Mouse (Mus musculus) myocyte (in vitro differentiated cells): ENCODE data around the gene B2m. TPM values are rescaled to one million over a fixed set of nuclear protein-coding genes. Genes with fewer than 3 reads are reported as not detected.

Experiments used
- H3K27me3 ChIP-seq: one replicate; pipeline ENCODE4 v1.6.1; 2011; ENCODE audit not compliant: control insufficient read depth, insufficient read depth, insufficient read length
- H3K36me3 ChIP-seq: one replicate; pipeline ENCODE4 v1.6.1; 2011; ENCODE audit not compliant: control insufficient read depth, insufficient read depth
- H3K4me2 ChIP-seq: one replicate; pipeline ENCODE4 v1.6.1; 2011; ENCODE audit warnings: low read depth, control low read depth
- H3K4me3 ChIP-seq: one replicate; pipeline ENCODE4 v1.5.1; 2011; ENCODE audit warnings: mild to moderate bottlenecking, control low read depth, moderate library complexity
- H3K79me2 ChIP-seq: one replicate; pipeline ENCODE4 v1.6.1; 2011; ENCODE audit not compliant: control insufficient read depth, insufficient read depth
- H3ac ChIP-seq: one replicate; pipeline ENCODE4 v1.6.1; 2011; ENCODE audit not compliant: control insufficient read depth, insufficient read length
- CEBPB ChIP-seq: IDR thresholded peaks from 2 replicates; pipeline ENCODE4 v1.6.1; 2011; ENCODE audit warnings: mild to moderate bottlenecking, moderate library complexity; ENCODE audit not compliant: poor library complexity, insufficient read depth, severe bottlenecking
- E2F4 ChIP-seq: IDR thresholded peaks from one replicate; pipeline ENCODE4 v1.6.1; 2011; ENCODE audit warnings: mild to moderate bottlenecking, control low read depth, moderate library complexity; ENCODE audit not compliant: insufficient read depth
- MAX ChIP-seq: IDR thresholded peaks from one replicate; pipeline ENCODE4 v1.6.1; 2011; ENCODE audit warnings: low read depth, mild to moderate bottlenecking, control low read depth
- MYOD1 ChIP-seq, 3 experiments: IDR thresholded peaks; one replicate each; pipeline ENCODE4 v1.6.1; 2011; ENCODE audit warnings: control low read depth in 2 of 3, low read depth in 2 of 3, mild to moderate bottlenecking in 2 of 3, moderate library complexity in 1 of 3; ENCODE audit not compliant: insufficient read length in 2 of 3, control insufficient read depth in 1 of 3
- MYOG ChIP-seq, 3 experiments: IDR thresholded peaks; one replicate each; pipeline ENCODE4 v1.6.1; 2011; ENCODE audit warnings: control low read depth in 2 of 3, low read depth in 2 of 3, mild to moderate bottlenecking in 2 of 3; ENCODE audit not compliant: insufficient read length in 2 of 3, control insufficient read depth in 1 of 3, insufficient read depth in 1 of 3
- POLR2A ChIP-seq: IDR thresholded peaks from one replicate; pipeline ENCODE4 v1.6.1; 2011; ENCODE audit warnings: low read depth, mild to moderate bottlenecking, control low read depth, moderate library complexity; ENCODE audit not compliant: insufficient read length
- POLR2AphosphoS2 ChIP-seq: IDR thresholded peaks from one replicate; pipeline ENCODE4 v1.6.1; 2011; ENCODE audit warnings: low read depth, control low read depth; ENCODE audit not compliant: insufficient read length
- REST ChIP-seq: IDR thresholded peaks from one replicate; pipeline ENCODE4 v1.6.1; 2011; ENCODE audit warnings: mild to moderate bottlenecking, control low read depth, moderate library complexity; ENCODE audit not compliant: insufficient read depth, insufficient read length
- SRF ChIP-seq: IDR thresholded peaks from one replicate; pipeline ENCODE4 v1.6.1; 2011; ENCODE audit warnings: low read depth; ENCODE audit not compliant: control insufficient read depth, insufficient read length
- TCF12 ChIP-seq: IDR thresholded peaks from one replicate; pipeline ENCODE4 v1.6.1; 2011; ENCODE audit warnings: mild to moderate bottlenecking, control low read depth; ENCODE audit not compliant: poor library complexity, insufficient read depth, severe bottlenecking
- TCF3 ChIP-seq: IDR thresholded peaks from one replicate; pipeline ENCODE4 v1.6.1; 2011; ENCODE audit warnings: low read depth, control low read depth; ENCODE audit not compliant: insufficient read length
- USF1 ChIP-seq: IDR thresholded peaks from one replicate; pipeline ENCODE4 v1.6.1; 2011; ENCODE audit warnings: low read depth, mild to moderate bottlenecking, control low read depth, moderate library complexity
- polyA plus RNA-seq: library from polyadenylated mRNA; unstranded; fragments of >200 nt; fragmentation: generic; extraction: Trizol; gene quantifications from one replicate; pipeline ENCODE4 v1.2.1, GENCODE M21; 2012; ENCODE audit warnings: missing spikeins

Gene B2m
- polyA plus RNA-seq, 1 experiment: 321 TPM

- Histone ChIP-seq H3K79me2 (no peaks in the 10 kb centered on the region), H3K4me3 (no peak overlapping the region), H3K27me3 (no peaks in the 10 kb centered on the region), H3K4me2 (no peak overlapping the region), H3ac (no peak overlapping the region), H3K36me3 (no peaks in the 10 kb centered on the region)
- TF ChIP-seq USF1 (peak; percentile 55), TCF3 (no peak)
Measured at GRCm38 (mm10) chr2:122127635-122128034, 19.9 kb upstream of the B2m start.

DNA sequence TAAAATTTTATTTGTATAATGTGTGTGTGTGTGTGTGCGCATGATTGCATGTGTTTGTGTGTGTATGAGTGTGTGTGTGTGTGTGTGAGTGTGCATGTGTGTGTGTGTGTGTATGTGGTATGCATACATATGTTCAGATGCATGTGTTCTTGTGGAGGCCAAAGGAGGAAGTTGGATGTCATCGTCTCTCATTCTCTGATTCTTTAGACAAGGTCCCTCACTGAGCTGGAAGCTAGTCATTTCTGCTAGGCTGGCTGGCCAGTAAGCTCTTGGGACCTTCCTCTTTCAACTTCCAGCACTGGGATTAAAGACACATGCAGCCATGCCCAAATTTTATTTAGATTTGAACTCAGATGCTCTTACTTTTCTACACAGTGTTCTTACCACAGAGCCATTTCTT is 15.4 kb upstream of the B2m start:
- no peaks in the 10 kb centered on the region for H3K27me3 ChIP-seq
- H3K4me3 ChIP-seq: no peak overlapping the region
- H3ac ChIP-seq: no peak overlapping the region
- H3K36me3 ChIP-seq: no peaks in the 10 kb centered on the region
- no peak overlapping the region for H3K4me2 ChIP-seq
- TF ChIP-seq POLR2AphosphoS2 (no peak), USF1 (no peak), REST (no peak), TCF12 (no peak), POLR2A (no peak), MAX (no peak), SRF (no peak), CEBPB (no peak), TCF3 (no peak), MYOD1 (IDR thresholded peaks at IDR 0.05; ENCODE audit: control insufficient read depth in 1 of 3, insufficient read length in 2 of 3, low read depth in 2 of 3) (no peak), E2F4 (no peak), MYOG (IDR thresholded peaks at IDR 0.05; ENCODE audit: control insufficient read depth in 1 of 3, insufficient read depth in 1 of 3, insufficient read length in 2 of 3, low read depth in 2 of 3) (no peak)
- no peaks in the 10 kb centered on the region for H3K79me2 ChIP-seq

DNA sequence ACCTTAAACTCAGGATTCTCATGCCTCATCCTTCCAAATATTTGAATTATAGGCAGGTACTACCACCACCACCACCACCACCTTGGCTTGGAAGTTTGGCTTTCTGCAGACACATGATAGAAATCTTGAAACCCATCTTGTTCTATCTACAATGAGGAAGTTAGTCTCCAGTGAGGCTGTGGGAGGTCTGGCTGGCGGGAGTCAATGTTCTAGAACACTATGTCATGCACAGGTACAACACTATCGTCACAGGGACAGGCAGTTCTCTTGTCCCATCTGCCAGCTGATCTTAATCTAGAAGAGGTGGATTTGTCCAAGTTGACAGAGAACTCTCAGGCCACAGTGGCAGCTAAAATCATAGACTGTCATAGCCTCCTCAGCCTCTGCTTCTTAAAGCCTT is 14.9 kb upstream of the B2m start:
- H3K27me3 ChIP-seq: no peaks in the 10 kb centered on the region

DNA sequence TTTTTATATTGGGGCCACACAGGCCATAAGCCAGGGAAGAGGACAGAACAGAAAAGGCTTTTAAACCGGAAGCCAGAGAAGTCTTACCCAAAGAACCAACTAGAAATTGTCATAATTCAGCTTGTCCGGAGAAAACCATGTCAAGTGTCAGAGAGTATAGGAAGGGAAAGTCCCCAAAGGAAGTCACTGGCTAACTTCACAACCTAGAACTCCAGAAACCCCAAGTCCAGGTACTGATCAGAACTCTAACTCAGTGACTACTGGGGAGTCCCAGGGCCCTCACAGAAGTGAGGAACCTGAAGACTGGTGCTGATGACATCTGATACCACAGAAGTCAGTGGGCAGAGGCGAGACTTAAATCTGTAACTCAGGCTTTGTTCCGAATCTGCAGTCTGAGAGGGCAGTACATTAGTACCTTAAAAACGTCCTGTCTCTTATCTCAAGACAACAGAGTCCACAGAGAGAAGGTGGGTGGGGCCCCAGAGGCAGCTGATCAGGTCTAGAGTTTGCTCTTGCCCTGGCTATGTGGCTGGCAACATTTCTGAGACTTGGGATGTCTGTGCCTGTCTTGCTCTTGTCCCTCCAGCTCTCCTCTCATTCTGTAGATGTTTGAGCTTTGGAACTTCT is 9.5 kb upstream of the B2m start:
- H3K79me2 ChIP-seq: no peaks in the 10 kb centered on the region
- no peak overlapping the region for H3ac ChIP-seq
- H3K27me3 ChIP-seq: no peaks in the 10 kb centered on the region
- H3K36me3 ChIP-seq: no peaks in the 10 kb centered on the region
- H3K4me2 ChIP-seq: no peak overlapping the region
- H3K4me3 ChIP-seq: no peak overlapping the region
- TF ChIP-seq CEBPB (no peak), REST (no peak), E2F4 (no peak), MAX (no peak), TCF12 (no peak), MYOD1 (IDR thresholded peaks at IDR 0.05; ENCODE audit: control insufficient read depth in 1 of 3, insufficient read length in 2 of 3, low read depth in 2 of 3) (no peak), TCF3 (no peak), POLR2AphosphoS2 (no peak), MYOG (IDR thresholded peaks at IDR 0.05; ENCODE audit: control insufficient read depth in 1 of 3, insufficient read depth in 1 of 3, insufficient read length in 2 of 3, low read depth in 2 of 3) (no peak), POLR2A (no peak)

More for the DNA sequence above, 14.9 kb upstream of the B2m start:
- TF ChIP-seq REST (no peak), E2F4 (no peak), MYOD1 (IDR thresholded peaks at IDR 0.05; ENCODE audit: control insufficient read depth in 1 of 3, insufficient read length in 2 of 3, low read depth in 2 of 3) (no peak)
- Histone ChIP-seq H3K79me2 (no peaks in the 10 kb centered on the region), H3K4me3 (no peak overlapping the region), H3K36me3 (no peaks in the 10 kb centered on the region), H3ac (no peak overlapping the region), H3K4me2 (no peak overlapping the region)

DNA sequence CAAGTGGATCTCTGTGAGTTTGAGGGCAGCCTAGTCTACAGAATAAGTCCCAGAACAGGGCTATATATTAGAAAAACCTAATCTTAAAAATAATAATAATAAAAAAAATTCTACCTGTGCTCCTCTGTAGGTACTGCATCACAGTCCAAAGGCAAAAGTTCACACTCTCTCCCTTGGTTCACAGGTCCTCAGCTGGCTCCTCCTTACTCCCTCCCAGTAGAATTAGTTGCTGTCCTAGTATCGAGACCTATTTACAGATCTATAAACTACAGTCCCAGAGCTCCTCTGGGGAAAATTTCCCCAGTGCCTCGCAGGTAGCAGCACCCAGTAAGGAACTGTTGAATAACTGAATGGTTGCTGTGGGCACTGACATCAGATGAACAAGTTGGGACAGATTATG is 6.7 kb upstream of the B2m start:
- no peak overlapping the region for H3K4me2 ChIP-seq
- no peaks in the 10 kb centered on the region for H3K36me3 ChIP-seq
- H3K4me3 ChIP-seq: no peak overlapping the region
- H3ac ChIP-seq: no peak overlapping the region
- no peak for TF ChIP-seq POLR2A
- no peak for TF ChIP-seq USF1
- no peak for TF ChIP-seq TCF3
- no peak for TF ChIP-seq POLR2AphosphoS2
- no peak for TF ChIP-seq CEBPB
- no peak for TF ChIP-seq MYOD1 (IDR thresholded peaks at IDR 0.05; ENCODE audit: control insufficient read depth in 1 of 3, insufficient read length in 2 of 3, low read depth in 2 of 3)
- TF ChIP-seq SRF: no peak
- no peak for TF ChIP-seq E2F4
- no peak for TF ChIP-seq MAX
- TF ChIP-seq TCF12: no peak
- TF ChIP-seq REST: no peak
- TF ChIP-seq MYOG (IDR thresholded peaks at IDR 0.05; ENCODE audit: control insufficient read depth in 1 of 3, insufficient read depth in 1 of 3, insufficient read length in 2 of 3, low read depth in 2 of 3): no peak
- H3K79me2 ChIP-seq: no peaks in the 10 kb centered on the region
- no peaks in the 10 kb centered on the region for H3K27me3 ChIP-seq
